Mouse (Mus musculus) ES-Bruce4 (cell line): ENCODE data around the gene Setd6. TPM values are rescaled to one million over a fixed set of nuclear protein-coding genes. Genes with fewer than 3 reads are reported as not detected.

ENCODE experiments used
- H3K27ac ChIP-seq: 2 replicates; pipeline ENCODE4 v1.5.1; 2012; ENCODE audit warnings: low read length, inconsistent platforms; ENCODE audit not compliant: insufficient read depth
- H3K27me3 ChIP-seq: 2 replicates; pipeline ENCODE4 v1.6.1; 2012; ENCODE audit warnings: mild to moderate bottlenecking, low read length, inconsistent platforms; ENCODE audit not compliant: control insufficient read depth, poor library complexity, insufficient read depth, severe bottlenecking
- H3K36me3 ChIP-seq: 2 replicates; pipeline ENCODE4 v1.6.1; 2012; ENCODE audit warnings: inconsistent platforms, mild to moderate bottlenecking, low read length, moderate library complexity; ENCODE audit not compliant: control insufficient read depth, poor library complexity, insufficient read depth, severe bottlenecking
- H3K4me1 ChIP-seq: one replicate; pipeline ENCODE4 v1.8.1; 2011; ENCODE audit warnings: low read length; ENCODE audit not compliant: control insufficient read depth, insufficient read depth
- H3K4me3 ChIP-seq: 2 replicates; pipeline ENCODE4 v1.5.1; 2011; ENCODE audit warnings: low read depth, mild to moderate bottlenecking, low read length
- H3K9ac ChIP-seq: 2 replicates; pipeline ENCODE4 v1.6.1; 2012; ENCODE audit warnings: low read depth, mild to moderate bottlenecking, inconsistent platforms; ENCODE audit not compliant: poor library complexity, severe bottlenecking
- H3K9me3 ChIP-seq: replicated peaks from 2 replicates; pipeline ENCODE4 v1.6.1; 2012; ENCODE audit warnings: mild to moderate bottlenecking, low read length, inconsistent platforms; ENCODE audit not compliant: control insufficient read depth, poor library complexity, insufficient read depth, severe bottlenecking
- CTCF ChIP-seq: IDR thresholded peaks from one replicate; pipeline ENCODE4 v1.8.1; 2011; ENCODE audit warnings: low read depth, low read length
- EP300 ChIP-seq: IDR thresholded peaks from 2 replicates; pipeline ENCODE4 v1.6.1; 2011; ENCODE audit warnings: low read depth, low read length; ENCODE audit not compliant: insufficient read depth
- POLR2A ChIP-seq: IDR thresholded peaks from one replicate; pipeline ENCODE4 v1.8.1; 2011; ENCODE audit warnings: low read length; ENCODE audit not compliant: insufficient read depth
- polyA plus RNA-seq: library from polyadenylated mRNA; stranded (reverse); fragments of >200 nt; gene quantifications from 2 replicates; pipeline ENCODE4 v1.2.4, GENCODE M21; 2011; ENCODE audit warnings: low read depth; ENCODE audit not compliant: missing spikeins, insufficient read depth, insufficient read length

Setd6 gene
- polyA plus RNA-seq, 1 experiment = 70.4 TPM

DNA sequence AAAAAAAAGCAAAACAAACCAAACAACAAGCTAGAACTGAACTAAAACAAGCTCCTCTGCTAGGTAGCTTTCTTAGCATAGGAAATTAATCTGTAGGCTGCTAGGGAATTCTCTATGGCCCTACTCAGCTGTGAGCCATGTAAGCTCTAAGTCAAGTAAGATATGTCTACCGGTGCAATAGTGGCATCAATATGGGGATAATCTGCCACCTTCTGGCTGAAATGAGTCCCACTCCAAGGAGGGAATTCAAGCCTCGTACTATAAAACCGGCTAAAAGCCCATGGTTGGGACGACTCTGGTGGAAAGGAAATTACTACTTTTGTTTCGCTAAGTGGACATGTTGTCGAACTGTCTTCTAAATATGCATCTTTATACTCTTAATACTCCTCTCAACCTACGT, 22.9 kb downstream of the Setd6 start:
- peaks cover 94% of the 10 kb centered on the region for H3K36me3 ChIP-seq

DNA sequence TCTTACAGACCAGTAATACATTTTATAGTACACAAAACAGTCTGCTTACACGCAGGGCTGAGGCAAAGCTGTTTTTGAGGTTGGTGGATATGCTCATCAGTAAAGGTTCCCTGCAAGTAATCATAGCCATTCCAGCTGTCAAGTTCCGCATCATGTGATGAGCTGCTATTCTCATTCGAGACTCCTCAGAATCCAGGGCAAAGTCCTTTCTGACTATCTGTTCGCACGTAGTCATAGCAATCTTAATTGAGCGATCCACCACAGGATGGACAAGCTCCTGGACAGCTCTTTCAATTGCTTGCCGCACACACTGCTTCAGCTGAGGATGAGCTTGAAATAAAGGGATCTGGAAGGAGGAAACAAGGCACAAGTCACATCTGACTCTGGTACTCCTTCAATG, 26.1 kb downstream of the Setd6 start:
- no peaks in the 10 kb centered on the region for H3K9me3 ChIP-seq
- H3K27me3 ChIP-seq = no peaks in the 10 kb centered on the region
- no peak overlapping the region for H3K4me3 ChIP-seq
- H3K9ac ChIP-seq = no peak overlapping the region
- no peak for TF ChIP-seq CTCF
- no peak for TF ChIP-seq EP300
- no peak for TF ChIP-seq POLR2A
- peaks cover 98% of the 10 kb centered on the region for H3K36me3 ChIP-seq
- H3K4me1 ChIP-seq = no peaks in the 10 kb centered on the region
- no peak overlapping the region for H3K27ac ChIP-seq

More for the DNA sequence above, 22.9 kb downstream of the Setd6 start:
- TF ChIP-seq POLR2A (no peak), CTCF (no peak), EP300 (no peak)
- Histone ChIP-seq H3K9me3 (no peaks in the 10 kb centered on the region), H3K9ac (no peak overlapping the region), H3K4me1 (no peaks in the 10 kb centered on the region), H3K27ac (no peak overlapping the region), H3K27me3 (no peaks in the 10 kb centered on the region), H3K4me3 (no peak overlapping the region)

DNA sequence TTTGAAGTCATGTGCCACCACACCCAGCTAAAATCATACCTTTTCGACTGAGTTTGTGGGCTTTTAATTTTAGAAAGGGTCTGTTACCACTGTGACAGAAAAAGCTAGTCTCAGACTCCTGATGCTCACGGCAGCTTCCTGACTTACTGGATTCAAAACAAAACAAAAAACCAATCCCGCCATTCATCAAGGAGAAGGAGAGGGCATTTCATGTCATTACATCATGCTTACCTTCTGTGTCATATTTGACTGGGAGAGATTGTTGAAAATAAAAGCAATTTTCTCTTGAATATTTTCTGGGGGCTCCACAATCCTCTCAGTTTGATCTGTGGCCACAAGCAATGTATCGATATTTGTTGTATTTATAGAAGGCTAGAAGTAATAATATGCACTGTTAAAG, 32.3 kb downstream of the Setd6 start:
- Histone ChIP-seq H3K9ac (no peak overlapping the region), H3K27me3 (no peaks in the 10 kb centered on the region), H3K27ac (no peak overlapping the region), H3K4me3 (no peak overlapping the region), H3K9me3 (no peaks in the 10 kb centered on the region), H3K36me3 (peaks cover 94% of the 10 kb centered on the region), H3K4me1 (no peaks in the 10 kb centered on the region)
- TF ChIP-seq POLR2A (no peak), CTCF (no peak), EP300 (no peak)

DNA sequence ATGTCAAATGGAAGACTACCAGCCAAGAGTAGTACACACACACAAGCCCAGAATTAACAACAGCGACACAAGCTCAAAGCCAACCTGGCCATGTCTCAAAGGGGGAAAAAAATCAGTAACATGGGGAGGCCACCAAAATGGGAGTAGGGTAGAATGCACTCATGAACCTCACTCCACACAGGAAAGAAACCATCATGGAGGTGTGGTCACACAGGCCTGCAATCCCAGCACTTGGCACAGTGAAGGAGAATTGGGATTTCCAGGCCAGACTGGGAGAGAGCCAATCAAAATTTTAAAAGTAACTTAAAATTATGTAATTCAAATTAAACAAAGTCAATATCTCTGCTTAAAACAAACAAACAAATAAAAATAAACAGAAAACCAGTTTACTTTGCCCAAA, 36.2 kb downstream of the Setd6 start:
- Histone ChIP-seq H3K27ac (no peak overlapping the region), H3K4me1 (no peaks in the 10 kb centered on the region), H3K36me3 (peaks cover 88% of the 10 kb centered on the region), H3K27me3 (no peaks in the 10 kb centered on the region), H3K9ac (no peak overlapping the region), H3K4me3 (no peak overlapping the region), H3K9me3 (no peaks in the 10 kb centered on the region)
- no peak for TF ChIP-seq POLR2A
- no peak for TF ChIP-seq EP300
- no peak for TF ChIP-seq CTCF

DNA sequence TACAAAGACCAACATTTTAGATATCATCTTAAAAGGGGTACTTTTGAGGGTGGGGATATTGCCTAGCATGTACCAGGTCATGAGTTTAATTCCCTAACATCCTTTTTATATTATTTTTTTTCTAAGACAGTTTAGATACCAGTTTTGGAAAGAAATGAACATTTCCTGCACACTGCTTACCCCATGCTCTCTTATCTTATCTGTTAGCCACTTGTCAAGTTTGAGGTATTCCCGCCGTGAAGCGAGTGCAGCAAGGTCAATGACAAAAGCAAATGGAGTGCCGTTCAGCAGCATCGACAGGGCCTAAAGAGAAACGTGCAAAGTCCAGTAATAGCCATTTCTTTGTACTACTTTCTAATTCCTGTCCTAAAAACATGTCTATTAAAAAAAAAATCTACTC, 44.6 kb downstream of the Setd6 start:
- Histone ChIP-seq H3K27ac (no peak overlapping the region), H3K9ac (no peak overlapping the region), H3K4me1 (no peaks in the 10 kb centered on the region), H3K36me3 (peaks cover 90% of the 10 kb centered on the region), H3K27me3 (no peaks in the 10 kb centered on the region), H3K9me3 (no peaks in the 10 kb centered on the region), H3K4me3 (no peak overlapping the region)
- TF ChIP-seq POLR2A (no peak), CTCF (no peak), EP300 (no peak)

DNA sequence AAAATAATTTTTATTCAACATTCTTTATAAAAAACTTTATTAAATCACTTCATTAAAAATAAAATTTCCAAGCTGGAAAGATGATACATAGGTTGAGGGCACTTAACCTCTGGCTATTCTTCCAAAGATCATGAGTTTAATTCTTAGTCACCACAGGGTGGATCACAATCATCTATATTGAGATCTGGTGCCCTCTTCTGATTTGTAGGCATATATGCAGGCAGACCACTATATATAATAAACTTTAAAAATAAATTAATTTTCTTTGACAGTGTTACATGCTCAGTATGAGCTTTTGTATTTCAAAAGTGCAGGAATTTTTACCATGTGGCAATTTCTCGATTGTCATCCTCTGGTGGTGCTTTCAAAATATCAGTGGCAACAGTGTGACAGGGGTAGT, 48.5 kb downstream of the Setd6 start:
- no peak overlapping the region for H3K9ac ChIP-seq
- TF ChIP-seq EP300 (no peak), POLR2A (no peak), CTCF (no peak)
- peaks cover 94% of the 10 kb centered on the region for H3K36me3 ChIP-seq
- no peak overlapping the region for H3K4me3 ChIP-seq
- no peaks in the 10 kb centered on the region for H3K9me3 ChIP-seq
- no peak overlapping the region for H3K27ac ChIP-seq
- no peaks in the 10 kb centered on the region for H3K27me3 ChIP-seq
- no peaks in the 10 kb centered on the region for H3K4me1 ChIP-seq

Other genes starting within 250 kb of the Setd6 start
- gene Csnk2a2, start 225.8 kb upstream of the Setd6 start, polyA plus RNA-seq = 210 and 236 TPM in 2 replicates
- 0.52 and 1.9 TPM in 2 replicates for gene Ccdc113, start 181.8 kb upstream of the Setd6 start, polyA plus RNA-seq
- not detected in 2 replicates for gene Prss54, start 139.5 kb upstream of the Setd6 start, polyA plus RNA-seq
- 10.2 and 10.7 TPM in 2 replicates for gene Gins3, start 82.4 kb upstream of the Setd6 start, polyA plus RNA-seq
- 8.8 and 13.3 TPM in 2 replicates for gene Ndrg4, start 38.9 kb upstream of the Setd6 start, polyA plus RNA-seq
- 465 and 478 TPM in 2 replicates for gene Cnot1, start 91.6 kb downstream of the Setd6 start, polyA plus RNA-seq
- gene Sap18b, start 109.5 kb downstream of the Setd6 start, polyA plus RNA-seq = 150 and 169 TPM in 2 replicates
- gene Slc38a7, start 137.7 kb downstream of the Setd6 start, polyA plus RNA-seq = 21.6 and 23.0 TPM in 2 replicates
- gene Got2, start 172.7 kb downstream of the Setd6 start, polyA plus RNA-seq = 190 and 192 TPM in 2 replicates